Mouse (Mus musculus) lung, postnatal 0 days (tissue): Measurements from ENCODE around the gene Rnh1. TPM values are rescaled to one million over a fixed set of nuclear protein-coding genes. Genes with fewer than 3 reads are reported as not detected.

ENCODE experiments used
- ATAC-seq: fragments of 200-750 bp; cut with Nextera tagmentation; 2 replicates; pipeline ENCODE4 v1.8.0; 2017; ENCODE audit warnings: moderate library complexity
- DNase-seq: peaks from one replicate; pipeline ENCODE4 v3.0.0-alpha.2; 2016; ENCODE audit warnings: low spot score
- H3K27ac ChIP-seq: fragments of 300-500 bp; sonication (generic); 2 replicates; pipeline ENCODE4 v1.5.1; 2014; ENCODE audit warnings: antibody characterized with exemption, mild to moderate bottlenecking, low read length, mixed read lengths
- H3K27me3 ChIP-seq: fragments of 300-500 bp; sonication (generic); replicated peaks from 2 replicates; pipeline ENCODE4 v1.6.1; 2014; ENCODE audit warnings: low read length, mixed read lengths; ENCODE audit not compliant: insufficient read depth
- H3K36me3 ChIP-seq: fragments of 300-500 bp; sonication (generic); 2 replicates; pipeline ENCODE4 v1.6.1; 2014; ENCODE audit warnings: low read length, mixed read lengths; ENCODE audit not compliant: insufficient read depth
- H3K4me1 ChIP-seq: fragments of 300-500 bp; sonication (generic); 2 replicates; pipeline ENCODE4 v1.6.1; 2014; ENCODE audit warnings: antibody characterized with exemption, low read depth, low read length, mixed read lengths; ENCODE audit not compliant: insufficient read depth
- H3K4me2 ChIP-seq: fragments of 300-500 bp; sonication (generic); replicated peaks from 2 replicates; pipeline ENCODE4 v1.6.1; 2014; ENCODE audit warnings: low read depth, mild to moderate bottlenecking, low read length, moderate library complexity, mixed read lengths
- H3K4me3 ChIP-seq: fragments of 300-500 bp; sonication (generic); 2 replicates; pipeline ENCODE4 v1.5.1; 2014; ENCODE audit warnings: low read depth, low read length
- H3K9ac ChIP-seq: fragments of 300-500 bp; sonication (generic); replicated peaks from 2 replicates; pipeline ENCODE4 v1.6.1; 2014; ENCODE audit warnings: low read depth, mild to moderate bottlenecking
- H3K9me3 ChIP-seq: fragments of 300-500 bp; sonication (generic); 2 replicates; pipeline ENCODE4 v1.6.1; 2016; ENCODE audit warnings: low read length, mixed read lengths
- CTCF ChIP-seq: IDR thresholded peaks from 2 replicates; pipeline ENCODE4 v1.5.1; 2016; ENCODE audit warnings: antibody characterized with exemption, mild to moderate bottlenecking
- EP300 ChIP-seq: IDR thresholded peaks from 2 replicates; pipeline ENCODE4 v1.6.1; 2016; ENCODE audit warnings: antibody characterized with exemption, mild to moderate bottlenecking, control low read depth
- WGBS: fragments of 180-500 bp; shearing (Covaris S2); extraction: QIAGEN DNeasy Blood & Tissue Kit; methylation state at CpG from one replicate; pipeline ENCODE4 v1.1.7; 2014; 5-methylcytosine and 5-hydroxymethylcytosine counted together
- polyA plus RNA-seq: library from polyadenylated mRNA; unstranded; fragments of >200 nt; fragmentation: Nextera tagmentation; extraction: Ambion mirVana; gene quantifications from 2 replicates; pipeline ENCODE4 v1.2.1, GENCODE M21; 2015

The Rnh1 gene
- polyA plus RNA-seq, 1 experiment from 2014 or later = 187 TPM

GRCm38 (mm10) chr7:141164850-141165249 lies 7.8 kb downstream of the Rnh1 start:
- DNase-seq = peak; percentile 75
- TF ChIP-seq EP300 (peak; percentile 78), CTCF (no peak)

GRCm38 (mm10) chr7:141164397-141164796 lies 8.3 kb downstream of the Rnh1 start:
- ATAC-seq (no peak), DNase-seq (no peak)
- 93% methylated on average over 7 of the region's 7 CpGs for WGBS
- H3K4me3 ChIP-seq = no peak overlapping the region
- H3K27ac ChIP-seq = peak overlapping the region; percentile 29; the same call in 1 of the 2 replicates
- peaks cover 8% of the 10 kb centered on the region; the same call in 1 of the 2 replicates for H3K4me1 ChIP-seq
- no peak for TF ChIP-seq EP300
- no peak for TF ChIP-seq CTCF
- no peaks in the 10 kb centered on the region for H3K27me3 ChIP-seq
- H3K36me3 ChIP-seq = peaks cover 35% of the 10 kb centered on the region
- H3K4me2 ChIP-seq = no peak overlapping the region
- H3K9ac ChIP-seq = no peak overlapping the region
- H3K9me3 ChIP-seq = no peaks in the 10 kb centered on the region

More at GRCm38 (mm10) chr7:141164850-141165249, 7.8 kb downstream of the Rnh1 start:
- Histone ChIP-seq H3K4me2 (no peak overlapping the region), H3K9me3 (no peaks in the 10 kb centered on the region), H3K9ac (no peak overlapping the region), H3K4me3 (no peak overlapping the region), H3K36me3 (peaks cover 35% of the 10 kb centered on the region), H3K27ac (peak overlapping the region; percentile 29; the same call in 1 of the 2 replicates), H3K4me1 (peaks cover 8% of the 10 kb centered on the region; the same call in 1 of the 2 replicates), H3K27me3 (no peaks in the 10 kb centered on the region)
- 61% methylated on average over 6 of the region's 6 CpGs for WGBS
- ATAC-seq = peak; percentile 61

- 71% methylated on average over 9 of the region's 9 CpGs for WGBS
- H3K4me2 ChIP-seq = no peak overlapping the region
- no peaks in the 10 kb centered on the region for H3K27me3 ChIP-seq
- peaks cover 1% of the 10 kb centered on the region; the same call in 1 of the 2 replicates for H3K36me3 ChIP-seq
- no peak overlapping the region for H3K4me3 ChIP-seq
- no peaks in the 10 kb centered on the region for H3K4me1 ChIP-seq
- H3K9me3 ChIP-seq = no peaks in the 10 kb centered on the region
- no peak overlapping the region for H3K9ac ChIP-seq
- ATAC-seq (no peak), DNase-seq (no peak)
- TF ChIP-seq CTCF = no peak
- TF ChIP-seq EP300 = no peak
- no peak overlapping the region for H3K27ac ChIP-seq
Observed at GRCm38 (mm10) chr7:141155362-141155761, 17.3 kb downstream of the Rnh1 start.

GRCm38 (mm10) chr7:141148639-141149038 lies 24.0 kb downstream of the Rnh1 start:
- peak; percentile 32; the same call in 1 of the 2 replicates for ATAC-seq

GRCm38 (mm10) chr7:141147044-141147443 lies 25.6 kb downstream of the Rnh1 start:
- no peak for DNase-seq
- no peak overlapping the region for H3K27ac ChIP-seq
- H3K27me3 ChIP-seq = no peaks in the 10 kb centered on the region
- H3K4me3 ChIP-seq = no peak overlapping the region
- whole genome bisulfite sequencing = 84% methylated on average over 6 of the region's 6 CpGs
- TF ChIP-seq CTCF (no peak), EP300 (no peak)
- H3K9ac ChIP-seq = no peak overlapping the region
- H3K36me3 ChIP-seq = no peaks in the 10 kb centered on the region
- no peaks in the 10 kb centered on the region for H3K9me3 ChIP-seq
- H3K4me1 ChIP-seq = no peaks in the 10 kb centered on the region
- ATAC-seq = no peak
- no peak overlapping the region for H3K4me2 ChIP-seq

More at GRCm38 (mm10) chr7:141148639-141149038, 24.0 kb downstream of the Rnh1 start:
- no peak overlapping the region for H3K27ac ChIP-seq
- H3K9me3 ChIP-seq = no peaks in the 10 kb centered on the region
- H3K9ac ChIP-seq = no peak overlapping the region
- no peak overlapping the region for H3K4me3 ChIP-seq
- TF ChIP-seq EP300 (no peak), CTCF (no peak)
- H3K4me1 ChIP-seq = no peaks in the 10 kb centered on the region
- peak; percentile 26 for DNase-seq
- H3K27me3 ChIP-seq = no peaks in the 10 kb centered on the region
- H3K4me2 ChIP-seq = no peak overlapping the region
- H3K36me3 ChIP-seq = no peaks in the 10 kb centered on the region
- 49% methylated on average over 4 of the region's 4 CpGs for WGBS

- Histone ChIP-seq H3K27me3 (no peaks in the 10 kb centered on the region), H3K36me3 (no peaks in the 10 kb centered on the region), H3K9ac (no peak overlapping the region), H3K4me2 (no peak overlapping the region), H3K4me3 (no peak overlapping the region), H3K4me1 (no peaks in the 10 kb centered on the region), H3K27ac (no peak overlapping the region), H3K9me3 (no peaks in the 10 kb centered on the region)
- ATAC-seq (no peak), DNase-seq (no peak)
- TF ChIP-seq EP300 (no peak), CTCF (no peak)
- 92% methylated on average over 12 of the region's 12 CpGs for WGBS
Observed at GRCm38 (mm10) chr7:141146043-141146595, 26.5 kb downstream of the Rnh1 start.
